Mouse (Mus musculus) 416B (cell line): ENCODE data around the gene Nxn.

ENCODE experiments used
- DNase-seq: peaks from one replicate; pipeline ENCODE4 v3.0.0; 2011; ENCODE audit warnings: low read depth

Nxn gene

GRCm38 (mm10) chr11:76361422-76361821 lies 37.5 kb downstream of the Nxn start:
- no peak for DNase-seq

GRCm38 (mm10) chr11:76360255-76360654 lies 38.7 kb downstream of the Nxn start:
- DNase-seq: no peak

GRCm38 (mm10) chr11:76358628-76359320 lies 40.2 kb downstream of the Nxn start:
- no peak for DNase-seq

GRCm38 (mm10) chr11:76357464-76357863 lies 41.5 kb downstream of the Nxn start:
- no peak for DNase-seq

GRCm38 (mm10) chr11:76356091-76356490 lies 42.8 kb downstream of the Nxn start:
- DNase-seq: no peak

GRCm38 (mm10) chr11:76355425-76355824 lies 43.5 kb downstream of the Nxn start:
- DNase-seq: no peak

GRCm38 (mm10) chr11:76352861-76353558 lies 45.9 kb downstream of the Nxn start:
- no peak for DNase-seq

GRCm38 (mm10) chr11:76351624-76352011 lies 47.3 kb downstream of the Nxn start:
- peak; percentile 38 for DNase-seq

- no peak for DNase-seq
Observed at GRCm38 (mm10) chr11:76350931-76351623, 47.9 kb downstream of the Nxn start.

- DNase-seq: no peak
Observed at GRCm38 (mm10) chr11:76349833-76350232, 49.1 kb downstream of the Nxn start.

GRCm38 (mm10) chr11:76347589-76347988 lies 51.4 kb downstream of the Nxn start:
- no peak for DNase-seq

GRCm38 (mm10) chr11:76343031-76343430 lies 55.9 kb downstream of the Nxn start:
- DNase-seq: no peak

GRCm38 (mm10) chr11:76341884-76342645 lies 56.9 kb downstream of the Nxn start:
- no peak for DNase-seq

GRCm38 (mm10) chr11:76341163-76341562 lies 57.8 kb downstream of the Nxn start:
- no peak for DNase-seq

- no peak for DNase-seq
Observed at GRCm38 (mm10) chr11:76339830-76340229, 59.1 kb downstream of the Nxn start.

GRCm38 (mm10) chr11:76339141-76339540 lies 59.8 kb downstream of the Nxn start:
- DNase-seq: no peak

- DNase-seq: no peak
Observed at GRCm38 (mm10) chr11:76338656-76339055, 60.3 kb downstream of the Nxn start.

- DNase-seq: no peak
Observed at GRCm38 (mm10) chr11:76337764-76338163, 61.2 kb downstream of the Nxn start.

- DNase-seq: no peak
Observed at GRCm38 (mm10) chr11:76337236-76337635, 61.7 kb downstream of the Nxn start.

GRCm38 (mm10) chr11:76336224-76336623 lies 62.7 kb downstream of the Nxn start:
- no peak for DNase-seq

- no peak for DNase-seq
Observed at GRCm38 (mm10) chr11:76334966-76335365, 64.0 kb downstream of the Nxn start.

GRCm38 (mm10) chr11:76332240-76332639 lies 66.7 kb downstream of the Nxn start:
- DNase-seq: no peak
